Mouse (Mus musculus) retina, postnatal 1 day (tissue): ENCODE results near the gene Tdpoz5.
"Not testable (repeated sequence)": the region's sequence is repeated elsewhere in the genome, so short reads cannot be mapped to it uniquely, and the experiment has no call there.

Source experiments
- DNase-seq: peaks from one replicate; pipeline ENCODE4 v3.0.0-alpha.2; 2012

Tdpoz5 gene

GRCm38 (mm10) chr3:93961214-93961613, at the start of gene Tdpoz5:
Tdpoz5 (minus strand) TSS chr3:93961314.
- not testable (repeated sequence) for DNase-seq

- DNase-seq: not testable (repeated sequence)
Observed at GRCm38 (mm10) chr3:93968938-93969337, 7.8 kb upstream of the Tdpoz5 start.

DNA sequence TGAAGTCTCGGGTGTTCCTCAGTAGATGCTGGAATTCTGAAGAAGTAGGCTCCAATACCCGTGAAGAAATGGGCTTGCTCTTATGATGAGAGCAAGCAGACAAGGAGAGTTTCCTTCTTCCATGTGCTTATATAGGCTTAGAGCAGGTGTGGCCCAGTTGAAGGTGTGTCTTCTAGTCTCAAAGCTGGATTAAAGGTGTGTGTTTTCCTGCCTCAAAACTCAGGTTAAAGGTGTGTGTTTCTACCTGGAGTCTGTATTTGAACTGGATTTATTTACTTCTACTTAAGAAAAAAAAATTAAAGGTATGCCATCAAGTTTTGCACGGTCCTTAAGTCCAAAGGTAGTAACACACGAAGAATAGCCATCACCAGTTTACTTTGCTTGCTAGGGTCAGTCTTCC, 17.7 kb downstream of the Tdpoz5 start, which contains the start of gene Gm9117:
Gene Gm9117 (minus strand): TSS at position 101 of the 400 bp plus-strand sequence.
- not testable (repeated sequence) for DNase-seq

DNA sequence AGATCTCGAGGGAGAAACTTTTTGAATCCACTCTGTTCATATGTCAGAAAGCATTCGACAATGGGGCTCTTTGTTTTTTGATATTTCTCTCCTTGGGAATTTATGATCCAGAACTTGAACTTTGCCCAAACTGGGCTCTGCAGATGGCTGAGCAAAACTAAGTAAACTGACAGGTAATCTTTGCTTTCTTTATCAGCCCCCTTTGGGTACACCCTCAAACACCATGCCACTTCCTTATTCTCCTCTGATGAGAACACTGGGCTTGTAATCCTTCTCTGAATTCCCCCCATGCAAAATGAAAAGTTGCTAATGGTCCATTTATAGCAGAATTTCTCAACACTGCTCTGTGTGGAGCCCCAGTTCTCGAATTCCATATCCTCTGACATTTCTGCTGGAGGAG, 22.7 kb downstream of the Tdpoz5 start:
- DNase-seq: not testable (repeated sequence)
